Mouse (Mus musculus): ENCODE data around the gene Syne2. TPM values are rescaled to one million over a fixed set of nuclear protein-coding genes. Genes with fewer than 3 reads are reported as not detected.

Gene Syne2
- polyA plus RNA-seq, 1 experiment from 2014 or later: 6.3 TPM

DNA sequence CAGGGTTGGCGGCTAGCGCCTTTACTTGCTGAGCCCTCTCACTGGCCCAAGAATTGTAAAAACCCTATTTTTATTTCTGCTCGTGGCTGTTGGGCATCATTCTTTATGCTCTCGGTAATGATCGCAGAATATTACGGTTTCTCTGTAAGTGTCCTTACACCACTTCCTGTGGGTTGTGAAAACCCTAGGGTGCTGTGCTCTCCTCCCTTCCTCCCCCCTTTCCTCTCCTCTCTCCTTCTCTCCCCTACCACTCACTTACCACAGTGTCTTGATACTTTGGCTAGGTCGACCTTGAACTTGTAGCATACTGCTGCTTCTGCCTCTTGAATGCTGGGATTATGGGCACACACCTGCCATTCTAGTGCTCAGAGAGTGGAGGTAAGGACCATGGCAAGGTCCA, 7.5 kb downstream of the Syne2 start:
- H3K4me3 ChIP-seq (ENCODE audit: low read depth, low read length): no peak overlapping the region
- H3K9me3 ChIP-seq (ENCODE audit: low read length): no peaks in the 10 kb centered on the region
- WGBS (ENCODE audit: insufficient replicate concordance): 43% methylated on average over 7 of the region's 7 CpGs
- no peak for ATAC-seq
- no peak overlapping the region for H3K4me2 ChIP-seq (ENCODE audit: low read depth, low read length)
- DNase-seq: no peak
- H3K27me3 ChIP-seq (ENCODE audit: insufficient read depth, low read length): no peaks in the 10 kb centered on the region
- H3K27ac ChIP-seq (ENCODE audit: low read depth): no peak overlapping the region
- H3K4me1 ChIP-seq (ENCODE audit: insufficient read depth): peaks cover 5% of the 10 kb centered on the region
- TF ChIP-seq EP300 (IDR thresholded peaks at IDR 0.05; ENCODE audit: low read depth) (no peak), CTCF (IDR thresholded peaks at IDR 0.05; ENCODE audit: low read depth) (no peak)
- no peak overlapping the region for H3K9ac ChIP-seq (replicated peaks)
- no peaks in the 10 kb centered on the region for H3K36me3 ChIP-seq (replicated peaks; ENCODE audit: insufficient read depth, low read length)

DNA sequence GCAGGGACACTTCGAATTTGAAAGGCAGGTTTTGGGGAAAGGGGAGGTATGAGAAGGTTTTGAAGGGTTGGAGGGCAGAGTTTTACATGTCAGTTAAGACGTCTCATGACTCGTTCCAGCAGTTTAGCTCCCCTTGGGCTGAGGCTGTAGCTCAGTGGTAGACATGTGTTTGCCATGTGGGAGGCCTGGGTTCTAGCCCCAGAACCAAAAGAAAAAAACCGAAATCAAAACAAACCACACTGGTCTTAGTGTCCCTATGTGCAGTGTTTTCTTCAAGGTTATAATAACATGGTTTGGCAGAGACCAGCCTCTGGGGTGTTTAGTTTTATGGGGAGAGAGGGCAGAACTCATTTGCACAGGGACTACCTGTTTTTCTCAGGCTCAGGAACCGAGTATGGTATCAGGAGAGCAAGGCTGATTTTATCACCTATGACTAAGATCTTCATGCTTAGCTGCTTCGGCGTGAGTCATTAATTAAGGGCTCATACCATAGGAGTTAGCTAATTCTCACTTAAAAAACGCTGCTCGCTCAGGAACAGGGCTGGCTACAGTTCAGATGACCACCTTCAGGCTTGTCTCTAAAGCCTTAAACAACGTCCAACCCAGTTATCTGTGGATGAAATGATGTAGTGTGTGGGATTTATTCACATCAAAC, 8.9 kb downstream of the Syne2 start:
- WGBS (ENCODE audit: insufficient replicate concordance): 69% methylated on average over 10 of the region's 10 CpGs
- no peak for ATAC-seq
- no peaks in the 10 kb centered on the region for H3K36me3 ChIP-seq (replicated peaks; ENCODE audit: insufficient read depth, low read length)
- no peak for TF ChIP-seq EP300 (IDR thresholded peaks at IDR 0.05; ENCODE audit: low read depth)
- no peak for TF ChIP-seq CTCF (IDR thresholded peaks at IDR 0.05; ENCODE audit: low read depth)
- no peak overlapping the region for H3K27ac ChIP-seq (ENCODE audit: low read depth)
- H3K4me3 ChIP-seq (ENCODE audit: low read depth, low read length): no peak overlapping the region
- no peaks in the 10 kb centered on the region for H3K27me3 ChIP-seq (ENCODE audit: insufficient read depth, low read length)
- no peak overlapping the region for H3K4me2 ChIP-seq (ENCODE audit: low read depth, low read length)
- no peak overlapping the region for H3K9ac ChIP-seq (replicated peaks)
- H3K9me3 ChIP-seq (ENCODE audit: low read length): no peaks in the 10 kb centered on the region
- peaks cover 5% of the 10 kb centered on the region for H3K4me1 ChIP-seq (ENCODE audit: insufficient read depth)
- no peak for DNase-seq

GRCm38 (mm10) chr12:75827751-75828150, 9.8 kb downstream of the Syne2 start:
- TF ChIP-seq EP300 (IDR thresholded peaks at IDR 0.05; ENCODE audit: low read depth): no peak
- no peak for TF ChIP-seq CTCF (IDR thresholded peaks at IDR 0.05; ENCODE audit: low read depth)
- Histone ChIP-seq H3K9ac (replicated peaks) (no peak overlapping the region), H3K4me1 (ENCODE audit: insufficient read depth) (peaks cover 3% of the 10 kb centered on the region; the same call in 1 of the 2 replicates), H3K27me3 (ENCODE audit: insufficient read depth, low read length) (no peaks in the 10 kb centered on the region), H3K4me2 (ENCODE audit: low read depth, low read length) (no peak overlapping the region), H3K4me3 (ENCODE audit: low read depth, low read length) (no peak overlapping the region), H3K36me3 (replicated peaks; ENCODE audit: insufficient read depth, low read length) (no peaks in the 10 kb centered on the region), H3K9me3 (ENCODE audit: low read length) (no peaks in the 10 kb centered on the region), H3K27ac (ENCODE audit: low read depth) (no peak overlapping the region)
- no peak for DNase-seq
- ATAC-seq: no peak
- 76% methylated on average over 15 of the region's 15 CpGs for WGBS (ENCODE audit: insufficient replicate concordance)

DNA sequence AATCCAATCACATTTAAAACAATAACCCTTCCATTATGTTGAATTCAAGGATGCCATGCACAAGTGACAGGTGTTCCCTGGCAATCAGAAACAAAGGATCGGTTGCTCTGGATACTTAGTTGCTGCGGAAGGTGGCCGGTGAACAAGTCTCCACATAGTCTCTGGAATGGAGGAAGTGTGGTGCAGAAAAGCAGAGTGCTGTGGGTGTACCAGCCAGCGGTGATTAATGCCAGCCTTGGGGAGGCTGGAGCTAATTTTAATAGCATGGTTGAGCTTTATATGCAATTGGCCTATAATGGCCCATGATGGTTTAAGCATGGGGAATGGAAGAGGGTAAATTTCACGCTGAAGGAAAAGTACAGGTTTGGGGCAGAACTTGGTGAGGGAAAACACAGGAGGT, 11.7 kb downstream of the Syne2 start:
- no peak overlapping the region for H3K4me2 ChIP-seq (ENCODE audit: low read depth, low read length)
- no peaks in the 10 kb centered on the region for H3K27me3 ChIP-seq (ENCODE audit: insufficient read depth, low read length)
- no peak for DNase-seq
- peaks cover 6% of the 10 kb centered on the region for H3K4me1 ChIP-seq (ENCODE audit: insufficient read depth)
- H3K36me3 ChIP-seq (replicated peaks; ENCODE audit: insufficient read depth, low read length): no peaks in the 10 kb centered on the region
- TF ChIP-seq EP300 (IDR thresholded peaks at IDR 0.05; ENCODE audit: low read depth) (no peak), CTCF (IDR thresholded peaks at IDR 0.05; ENCODE audit: low read depth) (no peak)
- no peak overlapping the region for H3K4me3 ChIP-seq (ENCODE audit: low read depth, low read length)
- no peak overlapping the region for H3K9ac ChIP-seq (replicated peaks)
- H3K9me3 ChIP-seq (ENCODE audit: low read length): no peaks in the 10 kb centered on the region
- no peak for ATAC-seq
- no peak overlapping the region for H3K27ac ChIP-seq (ENCODE audit: low read depth)
- WGBS (ENCODE audit: insufficient replicate concordance): 82% methylated on average over 5 of the region's 5 CpGs

DNA sequence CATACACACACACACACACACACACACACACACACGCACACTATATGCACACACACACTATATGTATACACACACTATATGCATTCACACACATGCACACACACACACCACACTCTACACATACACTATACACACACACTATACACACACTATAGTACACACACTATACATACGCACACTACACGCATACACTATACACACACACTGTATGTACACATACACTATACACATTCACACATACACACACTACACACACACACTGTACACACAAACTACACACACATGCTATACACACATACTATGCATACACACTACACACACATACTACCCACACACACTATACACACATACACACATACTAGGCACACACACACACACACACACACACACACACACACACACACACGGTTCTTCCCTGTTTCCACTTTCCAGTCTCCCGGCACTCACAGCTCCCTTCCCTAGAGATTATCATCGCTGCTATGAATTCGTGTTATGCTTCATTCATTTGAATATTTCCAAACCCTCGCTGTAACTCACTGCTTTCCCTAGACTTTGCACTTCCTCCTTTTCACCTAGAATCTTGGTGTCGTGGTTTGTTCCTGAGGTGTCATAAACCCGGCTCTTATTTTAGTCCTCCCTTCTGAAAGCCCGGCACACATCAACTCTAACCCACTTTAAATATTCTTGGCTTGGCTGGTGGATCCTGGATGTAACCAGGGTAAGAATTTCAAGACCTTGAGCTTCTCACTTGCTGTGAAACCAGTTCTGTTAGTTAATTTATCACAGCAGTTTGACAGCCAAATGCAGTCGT, 15.4 kb downstream of the Syne2 start:
- no peaks in the 10 kb centered on the region for H3K27me3 ChIP-seq (ENCODE audit: insufficient read depth, low read length)
- no peak for TF ChIP-seq EP300 (IDR thresholded peaks at IDR 0.05; ENCODE audit: low read depth)
- no peak for TF ChIP-seq CTCF (IDR thresholded peaks at IDR 0.05; ENCODE audit: low read depth)
- ATAC-seq: no peak
- H3K9ac ChIP-seq (replicated peaks): no peak overlapping the region
- WGBS (ENCODE audit: insufficient replicate concordance): 33% methylated on average over 12 of the region's 12 CpGs
- H3K4me3 ChIP-seq (ENCODE audit: low read depth, low read length): no peak overlapping the region
- H3K4me1 ChIP-seq (ENCODE audit: insufficient read depth): peaks cover 8% of the 10 kb centered on the region
- no peak overlapping the region for H3K4me2 ChIP-seq (ENCODE audit: low read depth, low read length)
- H3K36me3 ChIP-seq (replicated peaks; ENCODE audit: insufficient read depth, low read length): no peaks in the 10 kb centered on the region
- no peaks in the 10 kb centered on the region for H3K9me3 ChIP-seq (ENCODE audit: low read length)
- no peak overlapping the region for H3K27ac ChIP-seq (ENCODE audit: low read depth)
- DNase-seq: no peak

GRCm38 (mm10) chr12:75833960-75834729, 16.2 kb downstream of the Syne2 start:
- no peak overlapping the region for H3K4me2 ChIP-seq (ENCODE audit: low read depth, low read length)

More at GRCm38 (mm10) chr12:75833960-75834729, 16.2 kb downstream of the Syne2 start:
- ATAC-seq (no peak), DNase-seq (no peak)
- Histone ChIP-seq H3K9ac (replicated peaks) (no peak overlapping the region), H3K4me3 (ENCODE audit: low read depth, low read length) (no peak overlapping the region), H3K27ac (ENCODE audit: low read depth) (no peak overlapping the region), H3K27me3 (ENCODE audit: insufficient read depth, low read length) (no peaks in the 10 kb centered on the region), H3K4me1 (ENCODE audit: insufficient read depth) (peaks cover 12% of the 10 kb centered on the region), H3K36me3 (replicated peaks; ENCODE audit: insufficient read depth, low read length) (no peaks in the 10 kb centered on the region), H3K9me3 (ENCODE audit: low read length) (no peaks in the 10 kb centered on the region)
- TF ChIP-seq CTCF (IDR thresholded peaks at IDR 0.05; ENCODE audit: low read depth) (no peak), EP300 (IDR thresholded peaks at IDR 0.05; ENCODE audit: low read depth) (no peak)
- WGBS (ENCODE audit: insufficient replicate concordance): 61% methylated on average over 14 of the region's 14 CpGs

Measured in liver, postnatal 0 days (tissue).